Comparison of ENCODE assay signal across 12 mouse cellular contexts in the genomic region with DNA sequence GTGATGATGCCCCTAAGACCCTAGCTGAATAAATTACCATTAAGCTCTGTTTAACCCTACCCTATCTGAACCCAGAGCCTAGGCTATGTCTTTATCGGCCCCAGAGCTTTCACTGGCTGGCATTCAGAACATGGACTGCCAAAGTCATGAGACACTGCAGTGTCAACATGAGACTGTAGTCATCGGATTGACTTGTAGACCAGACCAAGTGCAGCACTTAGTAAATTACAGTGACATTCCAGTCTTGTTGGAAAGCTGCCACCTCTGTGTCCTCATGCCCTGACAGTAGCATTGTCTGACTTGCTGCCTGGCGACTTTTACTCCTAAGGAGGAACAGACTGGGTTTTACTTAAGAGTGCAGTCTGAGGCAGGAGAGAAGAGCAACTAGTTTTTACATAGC.
DNase-seq lines count a peak whose midpoint lies in the region; ATAC-seq and TF ChIP-seq lines count a peak whose summit lies in the region.
"Had no signal": no experiment of that assay in that cellular context is flagged by ENCODE, and none has a peak within 500 bp of the region (broad histone marks: within the 10 kb centered on the region; RNA-seq: fewer than 3 reads in every experiment).

No protein-coding gene starts in this region.

- peaks cover 13% of the 10 kb centered on the region for H3K36me3 ChIP-seq in lung, embryonic 14.5 days (ENCODE audit: insufficient read depth)
- peaks cover 2% of the 10 kb centered on the region for H3K36me3 ChIP-seq in heart, adult 2 months (ENCODE audit: control insufficient read depth, insufficient read depth, low read length)
- peaks cover 54% of the 10 kb centered on the region for H3K36me3 ChIP-seq in midbrain, embryonic 14.5 days (ENCODE audit: control insufficient read depth, insufficient read depth, low read length)

- no peaks in the 10 kb centered on the region for H3K79me2 ChIP-seq in heart, adult 2 months (replicated peaks; ENCODE audit: control insufficient read depth, insufficient read depth, low read length)

- no peak overlapping the region for H3K4me3 ChIP-seq in lung, embryonic 14.5 days (ENCODE audit: low read depth, low read length)
- no peak overlapping the region for H3K4me3 ChIP-seq in lung, adult 2 months (replicated peaks; ENCODE audit: extremely low read depth, low read depth, low read length)
- no peak overlapping the region for H3K4me3 ChIP-seq in heart, adult 2 months
- H3K4me3 ChIP-seq in midbrain, embryonic 14.5 days (replicated peaks; ENCODE audit: low read depth, low read length) = no peak overlapping the region
- H3K4me3 ChIP-seq: erythroblast, embryonic 14.5 days; limb, embryonic 12.5 days; midbrain, embryonic 10.5 days had no signal

- no peak overlapping the region for H3K4me2 ChIP-seq in lung, embryonic 14.5 days
- H3K4me2 ChIP-seq in midbrain, embryonic 14.5 days (ENCODE audit: low read length) = no peak overlapping the region
- H3K4me2 ChIP-seq: limb, embryonic 12.5 days had no signal

- WGBS in lung, embryonic 14.5 days = 43% methylated on average over 3 of the region's 3 CpGs
- 33% methylated on average over 3 of the region's 3 CpGs for WGBS in lung, adult 2 months
- WGBS in heart, adult 2 months = 26% methylated on average over 3 of the region's 3 CpGs
- WGBS in midbrain, embryonic 14.5 days = 74% methylated on average over 3 of the region's 3 CpGs

- peak; percentile 84 for ATAC-seq in lung, embryonic 14.5 days (ENCODE audit: insufficient read depth)
- ATAC-seq in midbrain, embryonic 14.5 days (ENCODE audit: low FRiP score, low TSS enrichment) = no peak

- peak; percentile 86 for DNase-seq in lung, embryonic 14.5 days
- no peak for DNase-seq in lung, adult 2 months
- peak in 1 of 2 experiments; percentile 61 for DNase-seq in heart, adult 2 months
- DNase-seq in kidney, adult 9 months = peak; percentile 30
- DNase-seq in left cerebral cortex, adult 8-10 months (ENCODE audit: low spot score in 2 of 2) = no peak
- DNase-seq in left cerebral cortex, adult 18-20 months (ENCODE audit: low spot score in 2 of 2) = no peak
- DNase-seq in midbrain, embryonic 14.5 days = no peak
- no peak for DNase-seq in frontal cortex, postnatal 25 days (ENCODE audit: low spot score in 2 of 2)
- DNase-seq: cerebellum, adult 2 months had no signal

- no peaks in the 10 kb centered on the region for H3K27me3 ChIP-seq in lung, embryonic 14.5 days (ENCODE audit: insufficient read depth, low read length)
- no peaks in the 10 kb centered on the region for H3K27me3 ChIP-seq in heart, adult 2 months (ENCODE audit: control insufficient read depth, insufficient read depth, low read length)
- no peaks in the 10 kb centered on the region for H3K27me3 ChIP-seq in midbrain, embryonic 14.5 days (ENCODE audit: control insufficient read depth, insufficient read depth, low read length)
- H3K27me3 ChIP-seq: limb, embryonic 12.5 days had no signal

- H3K27ac ChIP-seq in lung, embryonic 14.5 days (ENCODE audit: low read depth) = no peak overlapping the region
- peak overlapping the region; percentile 38 for H3K27ac ChIP-seq in heart, adult 2 months
- H3K27ac ChIP-seq in midbrain, embryonic 14.5 days (replicated peaks; ENCODE audit: low read depth, low read length) = no peak overlapping the region
- H3K27ac ChIP-seq: limb, embryonic 12.5 days; midbrain, embryonic 10.5 days had no signal

- H3K4me1 ChIP-seq in lung, embryonic 14.5 days (ENCODE audit: insufficient read depth) = no peaks in the 10 kb centered on the region; the same call in 1 of the 2 replicates
- H3K4me1 ChIP-seq in lung, adult 2 months (ENCODE audit: control insufficient read depth, insufficient read depth, low read length) = peaks cover 5% of the 10 kb centered on the region; the same call in 1 of the 2 replicates
- H3K4me1 ChIP-seq in heart, adult 2 months (ENCODE audit: control insufficient read depth, insufficient read depth, low read length) = no peaks in the 10 kb centered on the region
- H3K4me1 ChIP-seq in midbrain, embryonic 14.5 days (ENCODE audit: control insufficient read depth, insufficient read depth, low read length) = no peaks in the 10 kb centered on the region
- H3K4me1 ChIP-seq: limb, embryonic 12.5 days; midbrain, embryonic 10.5 days had no signal

- TF ChIP-seq EP300 in heart, adult 2 months (IDR thresholded peaks at IDR 0.05; ENCODE audit: insufficient read depth, low read depth, low read length) = peak; percentile 93

- no peaks in the 10 kb centered on the region for H3K9me3 ChIP-seq in lung, embryonic 14.5 days (ENCODE audit: low read depth, low read length)
- H3K9me3 ChIP-seq in midbrain, embryonic 14.5 days (ENCODE audit: control insufficient read depth, low read length) = no peaks in the 10 kb centered on the region
- H3K9me3 ChIP-seq: limb, embryonic 12.5 days; midbrain, embryonic 10.5 days had no signal

- H3K9ac ChIP-seq in lung, embryonic 14.5 days = no peak overlapping the region
- no peak overlapping the region for H3K9ac ChIP-seq in heart, adult 2 months (ENCODE audit: low read depth, low read length)
- H3K9ac ChIP-seq in midbrain, embryonic 14.5 days (replicated peaks; ENCODE audit: low read length) = no peak overlapping the region
- H3K9ac ChIP-seq: limb, embryonic 12.5 days had no signal

- TF ChIP-seq CTCF in lung, embryonic 14.5 days (IDR thresholded peaks at IDR 0.05; ENCODE audit: low read depth) = no peak
- TF ChIP-seq CTCF in lung, adult 2 months (IDR thresholded peaks at IDR 0.05; ENCODE audit: insufficient read depth, low read length) = no peak
- TF ChIP-seq CTCF in heart, adult 2 months (IDR thresholded peaks at IDR 0.05) = no peak

- no peak for TF ChIP-seq POLR2A in lung, adult 2 months (IDR thresholded peaks at IDR 0.05; ENCODE audit: borderline replicate concordance, extremely low read depth, low read depth, low read length)
- TF ChIP-seq POLR2A in heart, adult 2 months (IDR thresholded peaks at IDR 0.05; ENCODE audit: insufficient read depth, low read depth, low read length) = 0 out of 2 replicates have a peak, but pooled peaks have one; percentile 13

- intact Hi-C loops in heart, adult 2 months (cut with DNase I) = no loop called here

Comparison
In these comparisons a context has a peak if more than half of its experiments do, and no peak if none do; other contexts are left out.
1. DNase-seq: peak in lung, embryonic 14.5 days (single experiment) and kidney, adult 9 months (single experiment); none in lung, adult 2 months (single experiment), left cerebral cortex, adult 8-10 months (0 of 2), left cerebral cortex, adult 18-20 months (0 of 2), midbrain, embryonic 14.5 days (single experiment) and frontal cortex, postnatal 25 days (0 of 2).